Mouse (Mus musculus) fibroblast of lung, adult 2 months (primary cell): ENCODE data around the gene Gm49405.

Experiments used
- DNase-seq: peaks from one replicate; pipeline ENCODE4 v3.0.0-alpha.2; 2011; ENCODE audit warnings: low read depth

Gene Gm49405

GRCm38 (mm10) chr19:4051741-4052515, 51.5 kb downstream of the Gm49405 start:
- DNase-seq, result no peak

- DNase-seq, result no peak
These were observed 52.1 kb downstream of the Gm49405 start for GRCm38 (mm10) chr19:4052516-4053030.

- no peak for DNase-seq
These were observed 54.2 kb downstream of the Gm49405 start for GRCm38 (mm10) chr19:4054613-4055012.
